Mouse (Mus musculus) stomach, postnatal 0 days (tissue): ENCODE measurements at regions not wholly inside any gene's neighbourhood (a gene's known extent, or its start where the extent isn't known, plus 50 kb on each side); places are given as distances from the start of the nearest gene placed in this dataset.

Experiments used
- CTCF ChIP-seq: IDR thresholded peaks from 2 replicates; pipeline ENCODE4 v1.5.1; 2016; ENCODE audit warnings: antibody characterized with exemption, low read depth, mild to moderate bottlenecking, moderate library complexity
- EP300 ChIP-seq: optimal IDR thresholded peaks from 2 replicates; pipeline ENCODE3; 2016; ENCODE audit warnings: antibody characterized with exemption

GRCm38 (mm10) chr9:30175376-30175775 lies 212.4 kb upstream of the Ntm start:
- no peak for TF ChIP-seq EP300
- TF ChIP-seq CTCF = no peak
